Comparison of ENCODE assay signal across 28 mouse cellular contexts in the genomic region with DNA sequence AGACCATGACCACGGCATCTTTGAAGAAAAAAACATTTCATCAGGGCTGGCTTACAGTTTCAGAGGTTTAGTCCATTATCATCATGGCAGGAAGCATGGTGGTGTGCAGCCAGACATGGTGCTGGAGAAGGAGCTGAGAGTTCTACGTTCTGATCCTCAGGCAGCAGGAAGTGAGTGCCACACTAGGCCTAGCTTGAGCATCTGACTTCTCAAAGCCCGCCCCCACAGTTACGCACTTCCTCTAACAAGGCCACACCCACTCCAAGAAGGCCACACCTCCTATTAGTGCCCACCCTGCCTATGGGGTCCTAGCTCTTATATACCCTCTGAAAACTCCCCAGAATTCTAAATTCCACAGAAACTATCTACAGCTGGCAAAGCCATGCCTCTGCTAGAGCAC. TPM values are rescaled to one million over a fixed set of nuclear protein-coding genes. Genes with fewer than 3 reads are reported as not detected.
"Had no signal": no experiment of that assay in that cellular context is flagged by ENCODE, and none has a peak within 500 bp of the region (broad histone marks: within the 10 kb centered on the region; RNA-seq: fewer than 3 reads in every experiment).

No protein-coding gene starts in this region.

- H3K9ac ChIP-seq: heart, embryonic 13.5 days; heart, embryonic 15.5 days; hindbrain, embryonic 13.5 days; hindbrain, embryonic 15.5 days; kidney, embryonic 15.5 days; limb, embryonic 12.5 days; liver, embryonic 13.5 days; liver, embryonic 15.5 days had no signal

- H3K36me3 ChIP-seq: heart, embryonic 13.5 days; heart, embryonic 15.5 days; hindbrain, embryonic 13.5 days; hindbrain, embryonic 15.5 days; kidney, embryonic 15.5 days; limb, embryonic 10.5 days; limb, embryonic 12.5 days; liver, embryonic 13.5 days; liver, embryonic 15.5 days had no signal

- H3K4me2 ChIP-seq: heart, embryonic 11.5 days; heart, embryonic 13.5 days; heart, embryonic 15.5 days; hindbrain, embryonic 13.5 days; hindbrain, embryonic 15.5 days; kidney, embryonic 15.5 days; limb, embryonic 12.5 days; liver, embryonic 11.5 days; liver, embryonic 13.5 days; liver, embryonic 15.5 days had no signal

- H3K4me3 ChIP-seq: heart, embryonic 13.5 days; heart, embryonic 15.5 days; hindbrain, embryonic 13.5 days; hindbrain, embryonic 15.5 days; kidney, embryonic 15.5 days; limb, embryonic 10.5 days; limb, embryonic 12.5 days; liver, embryonic 13.5 days; liver, embryonic 15.5 days had no signal

- H3K27ac ChIP-seq: heart, embryonic 13.5 days; heart, embryonic 15.5 days; hindbrain, embryonic 13.5 days; hindbrain, embryonic 15.5 days; hindbrain, postnatal 0 days; kidney, embryonic 15.5 days; kidney, postnatal 0 days; limb, embryonic 10.5 days; limb, embryonic 12.5 days; liver, embryonic 13.5 days; liver, embryonic 15.5 days had no signal

- H3K27me3 ChIP-seq: heart, embryonic 13.5 days; heart, embryonic 15.5 days; hindbrain, embryonic 13.5 days; hindbrain, embryonic 15.5 days; kidney, embryonic 15.5 days; limb, embryonic 12.5 days; liver, embryonic 15.5 days had no signal

- DNase-seq: gastrocnemius, postnatal 14 days; heart, adult 18-20 months; heart, postnatal 14 days; heart, postnatal 36 days; kidney, adult 11 months; kidney, adult 2 months; kidney, adult 9 months; kidney, postnatal 14 days; kidney, postnatal 36 days; layer of hippocampus, adult 9-11 months; layer of hippocampus, postnatal 36 days; liver; liver, embryonic 13.5 days had no signal

- ATAC-seq: hindbrain, postnatal 0 days; intestine, embryonic 16.5 days had no signal

- H3K9me3 ChIP-seq: heart, embryonic 13.5 days; heart, embryonic 15.5 days; hindbrain, embryonic 13.5 days; hindbrain, embryonic 15.5 days; kidney, embryonic 15.5 days; limb, embryonic 10.5 days; limb, embryonic 12.5 days; liver, embryonic 13.5 days; liver, embryonic 15.5 days had no signal

- H3K4me1 ChIP-seq: heart, embryonic 13.5 days; heart, embryonic 15.5 days; hindbrain, embryonic 13.5 days; hindbrain, embryonic 15.5 days; kidney, embryonic 15.5 days; limb, embryonic 12.5 days; liver, embryonic 13.5 days; liver, embryonic 15.5 days had no signal

RNA-seq across cellular contexts. Expression of a gene that starts 34.7 kb away (rescaled TPM):
- total RNA-seq: granulocyte monocyte progenitor cell, adult 5-6 weeks; hematopoietic stem cell, adult 5-6 weeks had no signal
- polyA plus RNA-seq: liver, embryonic 11.5 days; liver, embryonic 13.5 days; liver, embryonic 15.5 days had no signal
